Mouse (Mus musculus) MEL (cell line): ENCODE measurements around the gene Ak3. TPM values are rescaled to one million over a fixed set of nuclear protein-coding genes. Genes with fewer than 3 reads are reported as not detected.
A peak's percentile ranks its signal among the peaks of the same experiment; 100 is the strongest.

Experiments
- DNase-seq: peaks from one replicate; pipeline ENCODE4 v3.0.0; 2011; ENCODE audit warnings: low read depth, low spot score
- H3K27ac ChIP-seq: 2 replicates; pipeline ENCODE4 v1.5.1; 2012; ENCODE audit warnings: low read depth, mild to moderate bottlenecking, control low read depth, low read length, moderate library complexity; ENCODE audit not compliant: control insufficient read depth
- H3K27me3 ChIP-seq, 2 experiments: fragments of 150-350 bp in 1 of 2; sonication (generic) in 1 of 2; 2 replicates each; pipeline ENCODE4 v1.6.1; 2012; ENCODE audit warnings: low read length in 2 of 2, mild to moderate bottlenecking in 2 of 2, improper control_type of control experiment in 1 of 2, moderate library complexity in 1 of 2; ENCODE audit not compliant: insufficient read depth in 2 of 2, control insufficient read depth in 1 of 2
- H3K36me3 ChIP-seq, 2 experiments: 2 replicates each; pipeline ENCODE4 v1.6.1; 2012 to 2014; ENCODE audit warnings: low read length in 2 of 2, improper control_type of control experiment in 1 of 2, inconsistent platforms in 1 of 2, mild to moderate bottlenecking in 1 of 2; ENCODE audit not compliant: insufficient read depth in 2 of 2, control insufficient read depth in 1 of 2
- H3K4me1 ChIP-seq, 2 experiments: fragments of 150-350 bp in 1 of 2; sonication (generic) in 1 of 2; 2 replicates each; pipeline ENCODE4 v1.6.1; 2012; ENCODE audit warnings: low read length in 2 of 2, improper control_type of control experiment in 1 of 2, mild to moderate bottlenecking in 1 of 2; ENCODE audit not compliant: insufficient read depth in 2 of 2, control insufficient read depth in 1 of 2
- H3K4me3 ChIP-seq, 2 experiments: fragments of 150-350 bp in 1 of 2; sonication (generic) in 1 of 2; 2 replicates each; pipeline ENCODE4 v1.5.1; 2012; ENCODE audit warnings: low read depth in 2 of 2, low read length in 2 of 2, mild to moderate bottlenecking in 2 of 2, moderate library complexity in 2 of 2, control low read depth in 1 of 2, improper control_type of control experiment in 1 of 2; ENCODE audit not compliant: control insufficient read depth in 1 of 2, insufficient read depth in 1 of 2
- H3K79me2 ChIP-seq: 2 replicates; pipeline ENCODE4 v1.6.1; 2012; ENCODE audit warnings: mild to moderate bottlenecking, low read length, moderate library complexity; ENCODE audit not compliant: control insufficient read depth, poor library complexity, insufficient read depth
- H3K9ac ChIP-seq: 2 replicates; pipeline ENCODE4 v1.6.1; 2012; ENCODE audit warnings: low read depth, mild to moderate bottlenecking, control low read depth, low read length, moderate library complexity; ENCODE audit not compliant: control insufficient read depth, poor library complexity, severe bottlenecking
- H3K9me3 ChIP-seq: fragments of 150-350 bp; sonication (generic); replicated peaks from 2 replicates; pipeline ENCODE4 v1.6.1; 2012; ENCODE audit warnings: mild to moderate bottlenecking, low read length, improper control_type of control experiment, moderate library complexity; ENCODE audit not compliant: insufficient read depth
- BHLHE40 ChIP-seq: IDR thresholded peaks from 2 replicates; pipeline ENCODE4 v1.6.1; 2012; ENCODE audit warnings: low read depth, mild to moderate bottlenecking, inconsistent platforms, low read length, improper control_type of control experiment, borderline replicate concordance
- E2F4 ChIP-seq: IDR thresholded peaks from 2 replicates; pipeline ENCODE4 v1.6.1; 2011; ENCODE audit warnings: low read depth, low read length, improper control_type of control experiment, borderline replicate concordance
- EP300 ChIP-seq, 2 experiments: IDR thresholded peaks; 2 replicates each; pipeline ENCODE4 v1.6.1; 2011; ENCODE audit warnings: improper control_type of control experiment in 2 of 2, low read length in 2 of 2, low read depth in 1 of 2, mild to moderate bottlenecking in 1 of 2
- ETS1 ChIP-seq: IDR thresholded peaks from 2 replicates; pipeline ENCODE4 v1.6.1; 2012; ENCODE audit warnings: low read depth, mild to moderate bottlenecking, inconsistent platforms, low read length, improper control_type of control experiment, moderate library complexity
- GABPA ChIP-seq: IDR thresholded peaks from 2 replicates; pipeline ENCODE4 v1.6.1; 2012; ENCODE audit warnings: low read depth, mild to moderate bottlenecking, inconsistent platforms, low read length, improper control_type of control experiment, moderate library complexity
- GATA1 ChIP-seq: IDR thresholded peaks from 2 replicates; pipeline ENCODE4 v1.6.1; 2011; ENCODE audit warnings: low read depth, low read length, improper control_type of control experiment
- JUND ChIP-seq: IDR thresholded peaks from 2 replicates; pipeline ENCODE4 v1.6.1; 2011; ENCODE audit warnings: low read depth, mild to moderate bottlenecking, improper control_type of control experiment, low read length
- KAT2A ChIP-seq: conservative IDR thresholded peaks from 2 replicates; pipeline ENCODE4 v1.6.1; 2012; ENCODE audit warnings: low read depth, low read length, improper control_type of control experiment, inconsistent platforms
- MAFK ChIP-seq: IDR thresholded peaks from 2 replicates; pipeline ENCODE4 v1.6.1; 2011; ENCODE audit warnings: low read depth, mild to moderate bottlenecking, low read length, improper control_type of control experiment, borderline replicate concordance
- MEF2A ChIP-seq: IDR thresholded peaks from 2 replicates; pipeline ENCODE4 v1.6.1; 2014; ENCODE audit warnings: low read depth, mild to moderate bottlenecking, inconsistent platforms, low read length, improper control_type of control experiment; ENCODE audit not compliant: poor library complexity, insufficient replicate concordance, severe bottlenecking; ENCODE audit errors: extremely low read depth
- MXI1 ChIP-seq: IDR thresholded peaks from 2 replicates; pipeline ENCODE4 v1.6.1; 2011; ENCODE audit warnings: mild to moderate bottlenecking, low read depth, low read length, improper control_type of control experiment
- MYB ChIP-seq: IDR thresholded peaks from 2 replicates; pipeline ENCODE4 v1.6.1; 2011; ENCODE audit warnings: mild to moderate bottlenecking, low read depth, low read length, improper control_type of control experiment
- NELFE ChIP-seq: IDR thresholded peaks from 2 replicates; pipeline ENCODE4 v1.6.1; 2011; ENCODE audit warnings: low read depth, low read length, improper control_type of control experiment
- POLR2AphosphoS2 ChIP-seq: IDR thresholded peaks from 2 replicates; pipeline ENCODE4 v1.6.1; 2011; ENCODE audit warnings: low read length, improper control_type of control experiment
- POLR2AphosphoS5 ChIP-seq: IDR thresholded peaks from 2 replicates; pipeline ENCODE4 v1.6.1; 2012; ENCODE audit warnings: low read depth, borderline replicate concordance, mild to moderate bottlenecking, inconsistent platforms, low read length, moderate library complexity, mixed read lengths
- RCOR1 ChIP-seq: IDR thresholded peaks from 2 replicates; pipeline ENCODE4 v1.6.1; 2012; ENCODE audit warnings: low read depth, mild to moderate bottlenecking, inconsistent platforms, low read length, improper control_type of control experiment
- SIN3A ChIP-seq: IDR thresholded peaks from 2 replicates; pipeline ENCODE4 v1.6.1; 2012; ENCODE audit warnings: low read length, improper control_type of control experiment, inconsistent platforms
- SMC3 ChIP-seq: IDR thresholded peaks from 2 replicates; pipeline ENCODE4 v1.6.1; 2011; ENCODE audit warnings: low read depth, low read length, improper control_type of control experiment
- TAL1 ChIP-seq: IDR thresholded peaks from 2 replicates; pipeline ENCODE4 v1.6.1; 2012; ENCODE audit warnings: mild to moderate bottlenecking, inconsistent platforms, low read length, moderate library complexity, mixed read lengths
- TCF12 ChIP-seq: IDR thresholded peaks from 2 replicates; pipeline ENCODE4 v1.6.1; 2014; ENCODE audit warnings: low read depth, mild to moderate bottlenecking, inconsistent platforms, low read length, improper control_type of control experiment, moderate library complexity
- USF2 ChIP-seq, 2 experiments: IDR thresholded peaks; 2 replicates each; pipeline ENCODE4 v1.6.1; 2011 to 2012; ENCODE audit warnings: improper control_type of control experiment in 2 of 2, low read length in 2 of 2, borderline replicate concordance in 1 of 2, inconsistent platforms in 1 of 2, low read depth in 1 of 2, mild to moderate bottlenecking in 1 of 2; ENCODE audit not compliant: insufficient read depth in 1 of 2
- polyA plus RNA-seq, 2 experiments: library from polyadenylated mRNA; stranded (reverse) in 1 of 2; unstranded in 1 of 2; fragments of >175 nt in 1 of 2; fragments of >200 nt in 1 of 2; gene quantifications; 2 replicates each; pipeline versions ENCODE4 v1.2.1 to v1.2.4; 2012; ENCODE audit warnings: low replicate concordance in 2 of 2, low read depth in 1 of 2; ENCODE audit not compliant: insufficient read length in 2 of 2, insufficient read depth in 1 of 2, missing spikeins in 1 of 2
- total RNA-seq: library from RNA; depleted of rRNA; stranded (reverse); fragments of 300-350 nt; gene quantifications from 2 replicates; pipeline ENCODE4 v1.2.3, GENCODE M21; 2012

Ak3 gene
- total and polyA plus RNA-seq, 3 experiments: 47.3 to 86.3 (median 50.0) TPM

- Histone ChIP-seq H3K79me2 (no peaks in the 10 kb centered on the region), H3K9ac (no peak overlapping the region), H3K9me3 (no peaks in the 10 kb centered on the region), H3K27me3 (no peaks in the 10 kb centered on the region), H3K36me3 (peaks cover 2 to 9% of the 10 kb centered on the region in 2 experiments)
- peak; percentile 69 for DNase-seq
- no peak for TF ChIP-seq BHLHE40
- peak; percentile 36; the same call in 1 of the 2 replicates for TF ChIP-seq TAL1
- TF ChIP-seq KAT2A: no peak
- TF ChIP-seq ETS1: 0 out of 2 replicates have a peak, but pooled peaks have one; percentile 17
- peak; percentile 21; the same call in 1 of the 2 replicates for TF ChIP-seq MXI1
- peak in 1 of 2 experiments; percentile 39; a peak in 1 of 4 replicates for TF ChIP-seq EP300 (IDR thresholded peaks at IDR 0.05; ENCODE audit: low read depth in 1 of 2, low read length in 2 of 2)
- no peak for TF ChIP-seq SMC3
- TF ChIP-seq RCOR1: peak; percentile 16; the same call in 1 of the 2 replicates
- TF ChIP-seq E2F4: no peak
- TF ChIP-seq, all 39 proteins: peak for 5
- Histone ChIP-seq H3K4me1 (peaks cover 0 to 3% of the 10 kb centered on the region in 2 experiments; a peak in 2 of 4 replicates), H3K4me3 (no peak overlapping the region), H3K27ac (no peak overlapping the region)
Measured at GRCm38 (mm10) chr19:29024391-29024947, 23.3 kb downstream of the Ak3 start.

GRCm38 (mm10) chr19:29021754-29022345, 25.9 kb downstream of the Ak3 start:
- no peak for DNase-seq
- no peak overlapping the region for H3K27ac ChIP-seq
- no peaks in the 10 kb centered on the region for H3K79me2 ChIP-seq
- TF ChIP-seq POLR2AphosphoS5: no peak
- no peak for TF ChIP-seq GABPA
- no peak for TF ChIP-seq JUND
- TF ChIP-seq SIN3A: no peak
- no peak for TF ChIP-seq USF2 (IDR thresholded peaks at IDR 0.05; ENCODE audit: borderline replicate concordance in 1 of 2, insufficient read depth in 1 of 2, low read depth in 1 of 2, low read length in 2 of 2)
- TF ChIP-seq MYB: no peak
- no peak for TF ChIP-seq MXI1
- TF ChIP-seq NELFE: no peak
- no peak for TF ChIP-seq TCF12
- no peak for TF ChIP-seq GATA1
- TF ChIP-seq SMC3: no peak
- no peak for TF ChIP-seq RCOR1
- TF ChIP-seq MEF2A: no peak
- no peak for TF ChIP-seq TAL1
- TF ChIP-seq E2F4: no peak
- no peak for TF ChIP-seq POLR2AphosphoS2
- no peak for TF ChIP-seq MAFK
- TF ChIP-seq, all 39 proteins: peak for 0
- Histone ChIP-seq H3K36me3 (peaks cover 6 to 9% of the 10 kb centered on the region in 2 experiments), H3K27me3 (no peaks in the 10 kb centered on the region), H3K9ac (no peak overlapping the region), H3K4me1 (peaks cover 0 to 3% of the 10 kb centered on the region in 2 experiments; a peak in 2 of 4 replicates), H3K9me3 (no peaks in the 10 kb centered on the region), H3K4me3 (no peak overlapping the region)
